Mouse (Mus musculus) small intestine, adult 2 months (tissue): ENCODE measurements at regions not wholly inside any gene's neighbourhood (a gene's known extent, or its start where the extent isn't known, plus 50 kb on each side); places are given as distances from the start of the nearest gene placed in this dataset.

Experiments
- CTCF ChIP-seq: fragments of 200-500 bp; IDR thresholded peaks from 2 replicates; pipeline ENCODE4 v1.5.1; 2012; ENCODE audit warnings: low read depth, mild to moderate bottlenecking, control low read depth, inconsistent platforms, low read length, moderate library complexity, mixed read lengths; ENCODE audit not compliant: insufficient replicate concordance, insufficient read length; ENCODE audit errors: extremely low read depth
- POLR2A ChIP-seq: fragments of 200-500 bp; IDR thresholded peaks from 2 replicates; pipeline ENCODE4 v1.6.1; 2012; ENCODE audit warnings: low read depth, mild to moderate bottlenecking, control low read depth, inconsistent platforms, low read length, moderate library complexity

DNA sequence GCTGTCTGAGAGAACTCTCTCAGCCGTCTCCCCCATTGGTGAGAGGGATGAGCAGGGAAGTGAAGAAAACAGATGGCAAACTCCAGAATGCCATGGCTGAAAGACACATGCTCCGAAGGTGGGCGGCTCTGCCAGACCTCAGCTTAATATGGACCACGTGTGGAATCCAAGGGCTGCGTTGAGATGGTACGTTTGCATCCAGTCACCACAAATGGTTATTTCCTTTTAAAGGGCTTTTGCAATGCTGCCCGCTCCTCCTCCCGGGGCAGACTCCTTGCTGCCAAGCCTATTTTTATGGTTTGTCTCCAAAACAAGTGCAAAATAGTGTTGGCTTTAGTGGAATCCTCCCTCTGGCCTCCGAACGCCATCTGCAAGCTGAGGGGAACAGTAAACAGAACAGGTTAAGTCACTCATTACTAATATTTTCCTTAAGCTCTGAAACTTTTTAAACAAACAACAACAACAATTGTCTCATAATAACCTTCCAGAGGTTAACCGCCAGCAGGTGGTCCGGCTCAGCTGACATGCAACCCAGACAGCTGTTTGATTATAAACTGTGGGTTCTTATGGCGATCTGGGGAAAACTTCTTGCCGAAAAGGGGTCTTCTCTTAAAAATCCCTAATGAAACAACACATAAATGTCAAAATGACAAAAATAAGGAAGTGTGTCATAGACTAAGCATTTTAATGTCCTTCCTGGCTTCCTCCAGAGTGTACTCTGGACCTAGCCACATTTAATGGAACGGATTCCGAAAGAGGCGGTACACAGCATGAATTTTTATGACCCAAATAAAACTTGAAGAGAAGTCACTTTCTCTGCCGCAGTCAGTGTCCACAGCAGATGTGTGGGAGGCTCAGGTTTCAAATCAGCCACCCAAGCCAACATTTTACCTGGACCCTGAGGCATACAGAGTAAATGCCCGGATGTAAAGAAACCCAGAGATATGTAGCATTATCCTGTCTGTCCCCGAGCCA, 405.3 kb upstream of the Meis1 start:
- no peak for TF ChIP-seq CTCF
- TF ChIP-seq POLR2A, result no peak
